Mouse (Mus musculus) thymus, postnatal 10 days (tissue): ENCODE data around the gene Itgb5.

Experiments used
- DNase-seq, 2 experiments: peaks; one replicate each; pipeline ENCODE4 v3.0.0; 2021; ENCODE audit warnings: low spot score in 2 of 2

The Itgb5 gene

DNA sequence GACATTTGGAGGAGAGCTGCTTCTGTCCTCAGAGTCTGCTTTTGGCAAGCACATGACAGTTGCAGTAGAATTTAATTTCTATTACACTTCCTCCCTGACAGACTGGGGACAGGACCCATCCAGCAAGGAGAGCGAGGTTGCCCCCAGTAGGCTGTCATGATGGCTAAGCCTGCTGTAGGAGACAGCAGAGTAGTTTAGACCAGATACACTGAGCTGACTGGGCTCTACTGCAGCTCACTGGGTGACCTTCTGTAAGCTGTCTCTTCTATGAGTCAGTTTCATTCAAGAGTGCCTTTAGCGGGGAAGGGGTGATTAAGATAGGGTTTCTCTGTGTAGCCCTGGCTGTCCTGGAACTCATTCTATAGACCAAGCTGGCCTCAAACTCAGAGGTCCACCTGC is 109.7 kb downstream of the Itgb5 start:
- no peak for DNase-seq

GRCm38 (mm10) chr16:33939636-33940035 is 110.2 kb downstream of the Itgb5 start:
- no peak for DNase-seq

- DNase-seq = no peak
Observed at GRCm38 (mm10) chr16:33940095-33940494, 110.6 kb downstream of the Itgb5 start.

GRCm38 (mm10) chr16:33941271-33941781 is 111.9 kb downstream of the Itgb5 start:
- DNase-seq = no peak

GRCm38 (mm10) chr16:33942341-33942740 is 112.9 kb downstream of the Itgb5 start:
- DNase-seq = no peak

- DNase-seq = no peak
Observed at GRCm38 (mm10) chr16:33943388-33943787, 113.9 kb downstream of the Itgb5 start.

GRCm38 (mm10) chr16:33944126-33944525 is 114.7 kb downstream of the Itgb5 start:
- no peak for DNase-seq

- no peak for DNase-seq
Observed at GRCm38 (mm10) chr16:33944772-33945171, 115.3 kb downstream of the Itgb5 start.

DNA sequence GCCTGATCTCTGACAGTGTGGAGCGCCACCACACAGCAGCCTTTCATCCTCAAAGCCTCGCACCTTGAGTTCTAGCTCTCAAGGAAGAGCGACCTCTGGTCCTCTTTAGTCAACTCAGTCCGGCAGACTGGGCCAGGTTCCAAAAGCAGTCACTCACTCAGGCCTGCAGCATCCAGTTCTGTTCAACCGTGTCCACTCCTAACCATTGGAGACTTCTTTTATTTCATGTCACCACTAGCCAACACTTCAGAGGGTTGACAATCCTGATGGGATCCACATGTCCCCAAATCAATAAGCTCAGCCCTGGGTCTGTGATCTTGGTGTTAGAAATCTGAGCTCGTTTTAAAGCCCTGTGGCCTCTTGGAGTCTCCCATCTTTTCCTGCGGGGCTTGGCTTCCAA is 116.6 kb downstream of the Itgb5 start:
- DNase-seq = no peak

GRCm38 (mm10) chr16:33947664-33948571 is 118.5 kb downstream of the Itgb5 start:
- no peak for DNase-seq

DNA sequence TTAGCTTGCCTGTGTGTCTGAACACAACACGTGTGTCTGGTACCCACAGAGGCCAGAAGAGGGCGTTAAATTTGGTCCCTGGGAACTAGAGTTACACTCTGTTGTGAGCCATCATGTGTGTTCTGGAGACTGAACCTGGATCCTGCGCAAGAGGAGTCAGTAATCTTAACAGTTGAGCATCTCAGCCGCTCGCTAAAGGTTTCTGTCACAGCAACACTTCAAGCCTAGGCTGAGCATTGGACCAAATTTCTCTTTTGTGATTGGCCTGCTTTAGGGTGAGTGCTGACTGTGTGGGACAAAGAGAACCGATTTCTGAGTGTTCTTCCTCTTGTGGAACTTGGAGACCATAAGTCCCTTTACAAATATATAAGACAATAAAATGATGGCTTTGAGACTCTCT is 120.9 kb downstream of the Itgb5 start:
- no peak for DNase-seq

GRCm38 (mm10) chr16:33950830-33951229 is 121.4 kb downstream of the Itgb5 start:
- peak; percentile 35 to 79 for DNase-seq

DNA sequence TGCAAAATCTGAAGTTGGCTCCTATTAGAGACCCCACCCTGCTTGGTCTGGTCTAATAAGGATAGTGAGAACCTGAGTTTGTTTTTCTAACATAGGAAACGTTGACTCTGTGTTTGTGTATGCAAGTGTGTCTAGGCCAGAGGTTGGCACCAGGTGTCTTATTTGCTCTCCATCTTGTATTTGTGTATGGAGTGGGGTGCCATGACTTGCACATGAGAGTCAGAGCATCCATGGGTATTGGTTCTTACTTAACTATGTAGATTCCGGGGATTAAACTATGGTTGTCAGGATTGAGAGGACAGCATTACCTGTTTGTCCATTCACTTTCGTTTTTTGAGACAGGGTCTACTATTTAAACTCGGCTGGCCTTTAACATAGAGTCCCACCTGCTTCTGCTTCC is 123.5 kb downstream of the Itgb5 start:
- no peak for DNase-seq

GRCm38 (mm10) chr16:33954793-33955192 is 125.3 kb downstream of the Itgb5 start:
- DNase-seq = no peak

- DNase-seq = no peak
Observed at GRCm38 (mm10) chr16:33963509-33963908, 134.0 kb downstream of the Itgb5 start.

- DNase-seq = no peak
Observed at GRCm38 (mm10) chr16:33965878-33966537, 136.5 kb downstream of the Itgb5 start.

DNA sequence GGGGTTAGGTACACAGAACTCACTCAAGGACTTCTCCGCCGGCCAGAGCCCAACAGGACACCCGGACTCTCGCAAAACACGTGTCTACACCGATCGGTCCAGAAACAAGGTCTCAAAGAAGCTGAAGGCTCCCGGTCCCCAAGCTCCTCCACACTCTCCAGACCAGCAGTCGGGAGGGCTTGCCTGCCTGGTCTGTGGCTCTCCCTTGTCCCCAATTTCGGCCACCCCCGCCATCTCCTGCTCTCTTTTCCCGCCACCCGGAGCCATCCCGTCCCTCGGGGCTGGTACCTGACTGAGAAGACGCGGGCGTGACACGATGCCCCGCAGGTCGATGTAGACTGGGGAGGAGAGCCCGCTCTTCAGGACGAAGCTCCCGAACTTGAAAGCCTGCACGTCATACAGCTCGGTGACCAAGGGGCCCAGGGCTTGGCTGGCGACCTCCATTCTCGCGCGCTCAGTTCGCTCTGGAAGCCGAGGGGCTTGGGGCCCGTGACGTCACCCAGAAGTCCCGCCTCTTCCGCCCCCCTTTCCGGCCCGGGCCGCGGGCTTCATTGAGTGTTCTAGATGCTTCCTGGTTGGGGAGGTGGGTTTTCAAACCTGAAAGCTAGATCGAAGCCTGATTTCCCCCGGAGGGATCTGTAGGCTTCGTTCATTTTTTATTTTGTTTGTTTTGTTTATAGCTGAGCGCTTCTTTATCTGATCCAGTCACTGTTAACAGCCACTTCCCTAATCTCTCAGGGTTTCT is 137.2 kb downstream of the Itgb5 start, which contains the start of gene Umps:
Gene Umps (minus strand): TSS at position 501 of the 745 bp plus-strand sequence.
- DNase-seq = peak; percentile 84 to 89

DNA sequence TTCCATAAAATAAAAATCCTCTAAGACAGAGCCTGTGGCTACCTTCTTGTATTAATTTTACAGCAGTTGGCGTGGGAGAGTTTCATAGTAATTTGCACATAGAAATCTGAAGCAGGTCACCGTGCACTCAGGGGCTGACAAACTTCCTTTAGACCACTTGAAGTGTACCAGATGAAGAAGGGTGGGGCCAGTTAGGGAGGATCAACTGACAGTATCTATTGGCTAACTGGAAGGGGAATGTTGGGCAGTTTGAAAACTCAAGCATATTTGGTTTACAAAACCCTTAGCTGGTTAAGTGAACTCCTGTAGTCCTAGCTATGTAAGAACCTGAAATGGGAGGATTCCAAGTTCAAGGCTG is 137.8 kb downstream of the Itgb5 start:
- no peak for DNase-seq

- DNase-seq = no peak
Observed at GRCm38 (mm10) chr16:33979855-33980254, 150.4 kb downstream of the Itgb5 start.

DNA sequence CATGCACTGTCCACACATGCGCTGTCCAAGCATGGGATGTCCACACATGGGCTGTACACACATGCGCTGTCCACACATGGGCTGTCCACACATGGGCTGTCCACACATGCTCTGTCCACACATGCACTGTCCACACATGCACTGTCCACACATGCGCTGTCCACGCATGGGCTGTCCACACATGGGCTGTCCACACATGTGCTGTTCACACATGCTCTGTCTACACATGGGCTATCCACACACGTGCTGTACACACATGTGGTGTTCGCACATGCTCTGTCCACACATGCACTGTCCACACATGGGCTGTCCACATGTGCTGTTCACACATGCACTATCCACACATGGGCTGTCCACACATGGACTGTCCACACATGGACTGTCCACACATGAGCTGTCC is 154.2 kb downstream of the Itgb5 start:
- DNase-seq = no peak

GRCm38 (mm10) chr16:33985372-33985771 is 155.9 kb downstream of the Itgb5 start:
- no peak for DNase-seq

GRCm38 (mm10) chr16:33986993-33987392 is 157.5 kb downstream of the Itgb5 start:
- DNase-seq = no peak
